Mouse (Mus musculus): ENCODE measurements at regions not wholly inside any gene's neighbourhood (a gene's known extent, or its start where the extent isn't known, plus 50 kb on each side); places are given as distances from the start of the nearest gene placed in this dataset.

GRCm38 (mm10) chr15:62353786-62354185, 1431.0 kb upstream of the A1bg start:
- DNase-seq (ENCODE audit: low spot score in 2 of 2) = no peak

DNA sequence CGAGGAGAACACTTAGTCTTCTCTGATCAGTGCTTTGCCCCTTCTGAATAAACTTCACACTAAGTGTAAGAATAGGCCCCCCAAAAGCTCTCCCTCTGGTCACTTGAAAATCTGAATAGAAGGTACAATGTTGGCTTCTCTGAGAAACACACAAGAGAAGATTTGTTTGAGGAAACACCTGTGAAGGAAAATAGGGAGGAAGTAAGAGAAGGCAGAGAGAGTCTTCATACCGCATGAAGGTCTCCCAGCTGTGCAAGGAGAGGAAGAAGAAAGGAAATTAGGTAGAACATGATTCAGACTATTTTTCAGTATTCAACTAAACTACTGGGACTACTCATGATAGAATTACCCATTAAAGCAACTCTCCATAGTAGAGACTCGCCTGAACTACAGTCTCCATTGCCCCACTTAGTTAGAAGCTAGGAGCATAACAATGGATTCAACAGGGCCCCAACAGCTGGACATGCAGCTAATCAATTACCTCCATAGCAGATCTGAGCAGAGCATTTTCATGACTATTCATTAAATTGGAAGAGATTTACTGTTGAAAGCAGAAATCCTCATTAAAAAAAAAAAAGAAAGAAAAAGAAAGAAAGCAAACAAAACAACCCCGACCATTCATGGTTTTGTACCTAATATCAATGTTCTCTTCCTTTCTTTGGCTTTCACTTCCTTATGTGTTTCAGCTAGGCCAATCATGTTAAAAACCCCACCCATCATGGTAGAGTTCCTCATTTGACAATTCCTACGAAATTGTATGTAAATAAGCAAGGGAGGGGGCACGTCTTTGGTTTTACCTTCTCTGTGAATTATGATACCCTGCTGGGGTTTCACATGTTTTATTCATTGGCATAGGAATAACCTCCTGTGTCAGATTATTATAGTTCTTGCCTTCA, 1428.3 kb upstream of the A1bg start:
- no peak for DNase-seq (ENCODE audit: low spot score in 2 of 2)

GRCm38 (mm10) chr15:62349981-62350380, 1427.2 kb upstream of the A1bg start:
- no peak for DNase-seq (ENCODE audit: low spot score in 2 of 2)

GRCm38 (mm10) chr15:62348956-62349355, 1426.1 kb upstream of the A1bg start:
- DNase-seq (ENCODE audit: low spot score in 2 of 2) = no peak

GRCm38 (mm10) chr15:62347697-62348096, 1424.9 kb upstream of the A1bg start:
- no peak for DNase-seq (ENCODE audit: low spot score in 2 of 2)

DNA sequence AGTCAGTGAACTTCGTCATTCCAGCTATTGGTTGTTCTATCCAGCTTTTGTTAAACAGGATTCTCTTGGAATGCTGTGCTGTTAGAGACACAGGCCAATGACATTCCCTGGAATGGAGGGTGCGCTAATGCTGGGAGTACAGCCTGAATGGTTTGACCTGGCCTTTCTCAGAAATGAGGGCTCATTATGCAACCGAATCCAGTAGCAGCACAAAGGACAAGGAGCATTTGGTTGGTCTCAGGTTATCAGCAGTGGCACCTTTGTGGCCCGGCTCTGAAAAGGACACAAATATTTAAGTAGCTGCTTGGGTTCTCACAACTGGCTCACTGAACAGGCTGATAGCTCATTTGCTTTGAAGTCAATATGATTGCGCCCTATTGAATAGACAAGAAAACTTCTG, 1423.1 kb upstream of the A1bg start:
- no peak for DNase-seq (ENCODE audit: low spot score in 2 of 2)

GRCm38 (mm10) chr15:62336454-62337284, 1413.9 kb upstream of the A1bg start:
- no peak for DNase-seq (ENCODE audit: low spot score in 2 of 2)

GRCm38 (mm10) chr15:62334256-62335009, 1411.6 kb upstream of the A1bg start:
- no peak for DNase-seq (ENCODE audit: low spot score in 2 of 2)

DNA sequence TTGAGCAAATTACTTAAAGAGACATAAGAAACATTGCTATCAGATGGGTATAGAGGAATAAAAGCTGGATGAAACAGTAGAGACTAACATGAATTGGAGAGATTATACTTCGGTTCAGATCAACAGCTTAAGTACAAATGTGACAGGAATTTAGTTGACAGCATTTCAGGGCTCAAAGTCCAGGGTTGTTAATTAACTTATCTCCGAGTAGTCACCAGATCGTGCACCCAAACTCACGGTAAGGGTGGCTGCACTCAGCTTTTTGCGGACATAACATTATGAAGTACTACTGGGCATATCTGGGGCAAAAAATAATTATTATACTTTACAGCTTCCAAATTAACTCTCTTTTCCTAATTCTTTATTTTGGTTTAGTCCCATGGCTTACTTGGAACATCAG, 1409.3 kb upstream of the A1bg start:
- no peak for DNase-seq (ENCODE audit: low spot score in 2 of 2)

GRCm38 (mm10) chr15:62331138-62331800, 1408.5 kb upstream of the A1bg start:
- no peak for DNase-seq (ENCODE audit: low spot score in 2 of 2)

DNA sequence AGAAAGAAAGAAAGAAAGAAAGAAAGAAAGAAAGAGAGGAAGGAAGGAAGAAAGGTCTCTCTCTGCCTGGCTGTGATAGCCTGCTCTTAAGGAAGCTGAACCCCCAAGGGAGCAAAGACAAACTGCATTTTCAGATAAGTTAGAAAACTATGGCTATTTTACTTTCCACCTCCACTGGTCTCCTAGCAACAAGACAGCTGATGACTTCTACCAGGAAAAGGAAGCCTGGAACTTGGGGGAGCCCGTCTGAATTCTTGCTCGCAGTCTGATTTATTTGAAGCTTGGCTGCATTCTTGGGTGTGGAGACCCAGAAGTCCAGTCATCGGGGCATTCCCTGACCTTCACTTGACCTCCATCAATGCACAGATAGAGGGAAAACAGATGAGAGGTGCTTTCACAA, 1406.1 kb upstream of the A1bg start:
- no peak for DNase-seq (ENCODE audit: low spot score in 2 of 2)

DNA sequence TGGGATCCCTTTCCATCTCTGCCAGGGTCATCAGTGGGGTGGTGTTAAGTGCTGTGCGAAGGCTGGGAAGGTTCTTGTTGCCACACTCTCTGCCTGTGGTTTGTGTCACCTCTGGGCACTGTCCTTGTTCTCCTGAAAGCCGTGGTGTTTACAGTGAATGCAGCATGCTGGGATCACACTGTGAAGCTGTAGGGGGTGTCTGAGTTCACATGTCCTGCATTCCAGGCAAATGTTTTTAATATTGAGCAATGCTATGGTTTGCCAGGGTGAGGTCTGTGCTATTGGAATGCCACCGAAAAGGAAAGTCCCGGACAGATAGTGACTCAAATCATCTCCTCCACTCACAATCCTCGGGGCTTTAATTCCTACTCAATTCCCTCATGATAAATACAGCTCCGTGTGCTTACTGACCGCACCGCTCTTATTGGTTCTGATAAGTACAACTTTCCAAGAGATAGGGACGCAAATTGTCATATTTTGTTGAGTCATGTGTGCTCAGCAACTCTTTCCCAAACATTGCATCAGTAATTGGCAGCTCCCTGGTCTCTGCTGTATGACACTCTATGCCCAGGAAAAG, 1405.6 kb upstream of the A1bg start:
- peak; percentile 34 to 37 for DNase-seq (ENCODE audit: low spot score in 2 of 2)

DNA sequence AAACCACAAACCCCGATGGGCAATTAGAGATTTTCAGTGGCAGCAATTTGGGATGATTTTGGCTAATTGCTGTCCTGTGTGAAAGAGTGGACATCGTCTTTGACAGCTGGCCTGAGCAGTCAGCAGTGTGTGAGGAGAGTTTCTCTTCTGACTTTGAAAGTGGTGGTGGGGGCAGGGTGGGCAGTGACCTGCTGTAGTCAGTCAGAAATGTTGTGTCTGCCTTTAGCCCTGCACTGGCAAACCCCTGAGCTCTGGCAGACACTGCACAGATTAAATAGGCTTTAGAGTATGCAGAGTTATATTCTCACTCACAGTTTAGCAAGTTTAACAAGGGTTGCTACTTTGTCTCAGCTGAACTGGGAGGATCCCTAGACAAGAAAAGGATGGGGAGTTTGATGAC, 1404.7 kb upstream of the A1bg start:
- no peak for DNase-seq (ENCODE audit: low spot score in 2 of 2)

GRCm38 (mm10) chr15:62326524-62326923, 1403.7 kb upstream of the A1bg start:
- no peak for DNase-seq (ENCODE audit: low spot score in 2 of 2)

DNA sequence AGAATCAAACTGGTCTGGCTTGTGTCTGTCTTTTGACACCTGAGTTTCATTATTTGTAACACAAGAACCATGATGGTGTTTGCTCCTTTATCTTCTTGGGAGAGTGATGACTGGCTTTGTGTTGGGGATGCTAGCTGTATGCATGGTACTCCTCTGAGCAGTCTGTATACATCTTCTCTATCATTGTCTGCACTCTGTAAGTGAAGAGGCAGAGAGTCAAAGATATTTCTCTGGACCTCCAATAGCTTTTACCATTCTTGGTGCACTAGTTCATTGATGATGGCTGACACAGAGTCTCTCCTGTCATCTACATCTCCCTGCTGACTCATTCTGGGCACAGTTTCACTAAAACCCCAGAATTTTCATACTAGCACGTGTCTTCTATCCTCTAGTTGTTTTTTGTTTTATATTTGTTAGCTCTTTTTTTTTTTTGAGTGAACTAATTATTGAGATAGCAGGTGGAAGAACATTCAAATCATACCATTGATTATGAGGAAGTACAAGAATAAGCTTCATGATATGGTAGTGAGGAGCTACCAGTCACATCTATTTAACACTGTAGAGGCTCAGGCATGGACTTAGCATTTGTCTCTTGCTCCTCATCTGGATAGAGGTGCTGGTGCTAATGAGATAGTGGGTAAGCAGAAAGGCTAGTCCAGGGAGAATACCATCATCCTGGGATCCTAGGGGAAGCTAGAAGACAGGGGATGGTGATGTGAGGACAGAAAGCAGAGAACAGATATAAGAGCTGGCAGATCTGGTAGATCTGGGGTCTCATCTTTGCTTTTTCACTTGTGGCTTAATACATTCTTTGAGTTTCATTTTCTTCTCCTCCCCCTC, 1402.9 kb upstream of the A1bg start:
- no peak for DNase-seq (ENCODE audit: low spot score in 2 of 2)

GRCm38 (mm10) chr15:62320966-62321365, 1398.2 kb upstream of the A1bg start:
- DNase-seq (ENCODE audit: low spot score in 2 of 2) = no peak

GRCm38 (mm10) chr15:62314449-62314848, 1391.6 kb upstream of the A1bg start:
- DNase-seq (ENCODE audit: low spot score in 2 of 2) = no peak

DNA sequence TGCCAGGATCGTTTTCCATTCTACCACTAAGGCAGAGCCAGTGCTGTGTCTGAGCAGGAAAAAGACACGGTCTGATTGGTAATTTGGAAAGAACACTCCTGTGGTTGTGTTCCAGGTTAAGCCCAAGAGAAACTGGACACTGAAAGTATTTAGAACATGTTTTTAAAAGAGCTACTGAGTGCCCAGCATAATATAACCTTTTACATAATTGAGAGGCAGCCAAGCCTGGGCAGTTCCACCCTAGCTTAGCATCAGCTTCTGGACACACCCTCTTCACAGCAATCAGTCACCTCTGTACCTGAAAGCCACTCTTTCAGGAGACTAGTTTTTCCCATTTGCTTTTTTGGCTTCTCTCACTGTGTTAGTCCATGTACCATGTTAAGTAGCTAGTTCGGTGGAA, 1379.4 kb upstream of the A1bg start:
- peak; percentile 15 to 16 for DNase-seq (ENCODE audit: low spot score in 2 of 2)

- DNase-seq (ENCODE audit: low spot score in 2 of 2) = no peak
Observed at GRCm38 (mm10) chr15:62301567-62301966, 1378.8 kb upstream of the A1bg start.

GRCm38 (mm10) chr15:62297138-62297537, 1374.3 kb upstream of the A1bg start:
- no peak for DNase-seq (ENCODE audit: low spot score in 2 of 2)
